8 mouse cellular contexts compared by ENCODE assay signal in the genomic region with DNA sequence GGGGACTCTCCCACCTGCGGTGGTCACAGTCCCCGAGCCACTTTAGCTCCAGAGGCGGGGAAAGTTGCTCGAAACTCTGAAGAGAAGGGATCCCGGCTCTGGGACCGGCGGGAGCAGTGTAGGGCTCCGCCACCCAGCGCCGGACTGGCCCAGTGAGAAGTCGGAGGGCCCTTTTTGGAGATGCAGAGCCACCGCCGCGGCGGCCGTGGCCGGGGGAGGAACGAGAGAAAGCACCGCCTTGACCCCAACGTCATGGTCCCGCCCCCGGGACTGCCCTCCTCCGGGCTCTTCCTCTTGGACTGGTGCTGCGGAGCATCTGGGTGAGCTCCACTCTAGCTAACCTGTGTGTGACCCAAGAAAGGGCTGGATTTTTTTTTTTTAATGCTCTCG. TPM values are rescaled to one million over a fixed set of nuclear protein-coding genes. Genes with fewer than 3 reads are reported as not detected.
DNase-seq lines count a peak whose midpoint lies in the region; ATAC-seq lines count a peak whose summit lies in the region.

A gene (minus strand): TSS at position 205 of the 390 bp plus-strand sequence.

- H3K4me3 ChIP-seq in intestine, embryonic 16.5 days (ENCODE audit: low read length) = peak within 1 kb of the TSS; percentile 74

- peak within 1 kb of the TSS; percentile 90 for H3K27ac ChIP-seq in intestine, embryonic 16.5 days (ENCODE audit: low read length)

- H3K4me1 ChIP-seq in intestine, embryonic 16.5 days (ENCODE audit: control insufficient read depth, insufficient read depth, low read length) = peaks cover 19% of the 10 kb centered on the region

- H3K27me3 ChIP-seq in intestine, embryonic 16.5 days (replicated peaks; ENCODE audit: control insufficient read depth, insufficient read depth, low read length) = no peaks in the 10 kb centered on the region

- H3K9ac ChIP-seq in intestine, embryonic 16.5 days (ENCODE audit: low read depth, low read length) = peak within 1 kb of the TSS; percentile 87

- peak; percentile 85 to 95 for DNase-seq in adrenal gland, adult (ENCODE audit: inconsistent age in 2 of 2, low spot score in 1 of 2)
- DNase-seq in embryo, embryonic 10.5 days (ENCODE audit: low spot score) = peak; percentile 91
- DNase-seq in gastrocnemius, postnatal 4 days (ENCODE audit: low spot score in 2 of 2) = peak; percentile 84 to 90
- peak; percentile 53 to 72 for DNase-seq in left cerebral cortex, postnatal 36 days (ENCODE audit: low spot score in 2 of 2)
- peak; percentile 82 for DNase-seq in mesoderm, embryonic 11.5 days (ENCODE audit: low read depth, low spot score)
- peak; percentile 62 for DNase-seq in right cerebral cortex, postnatal 25 days
- DNase-seq in urinary bladder, postnatal 36 days (ENCODE audit: low spot score in 2 of 2) = peak; percentile 86 to 91

- H3K36me3 ChIP-seq in intestine, embryonic 16.5 days (ENCODE audit: control insufficient read depth, insufficient read depth, low read length) = no peaks in the 10 kb centered on the region

- peak; percentile 89 for ATAC-seq in intestine, embryonic 16.5 days

- H3K4me2 ChIP-seq in intestine, embryonic 16.5 days (ENCODE audit: low read depth, low read length) = peak within 1 kb of the TSS; percentile 57

- H3K9me3 ChIP-seq in intestine, embryonic 16.5 days (ENCODE audit: control insufficient read depth, low read length) = no peaks in the 10 kb centered on the region

- intact Hi-C loops in left cerebral cortex, postnatal 36 days (cut with DNase I) = no loop called here

- WGBS in intestine, embryonic 16.5 days = under 1% methylated on average over 25 of the region's 25 CpGs

RNA-seq across cellular contexts. Expression of the gene that starts here (rescaled TPM):
- total RNA-seq in gastrocnemius, postnatal 4 days (2021) = 10 to 100 TPM; 22.0 to 22.9 TPM
- 69.4 and 73.6 TPM in 2 replicates for polyA plus RNA-seq in intestine, embryonic 16.5 days (2015; fragmentation: Nextera tagmentation; extraction: Ambion mirVana)
- 1 to 10 TPM; 9.1 to 9.9 TPM for total RNA-seq in left cerebral cortex, postnatal 36 days (2021)

Comparison
In these comparisons a context has a peak if more than half of its experiments do, and no peak if none do; other contexts are left out.
1. Peak in every context shown above with its lines: DNase-seq, ATAC-seq, H3K4me3 ChIP-seq and H3K27ac ChIP-seq.